Mouse (Mus musculus): ENCODE measurements around the gene Hdlbp. TPM values are rescaled to one million over a fixed set of nuclear protein-coding genes. Genes with fewer than 3 reads are reported as not detected.

The Hdlbp gene
- total RNA-seq, 2 experiments from 2014 or later, result 255 to 263 TPM

DNA sequence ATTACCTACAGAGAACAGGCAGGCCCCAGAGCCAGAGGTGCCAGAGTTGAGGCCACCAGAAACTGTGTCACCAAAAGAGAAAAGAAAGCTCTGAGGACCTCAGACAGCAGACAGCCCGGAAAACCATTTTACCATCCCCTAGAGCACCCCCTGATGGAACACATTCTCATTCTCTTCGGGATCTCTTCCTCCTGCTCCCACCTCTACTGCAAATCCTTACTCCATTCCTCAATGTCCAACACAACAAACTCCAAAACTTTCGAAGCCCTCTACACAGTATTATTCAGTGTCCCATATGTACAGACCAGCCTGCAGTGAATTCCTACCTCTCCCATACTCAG lies 32.8 kb downstream of the Hdlbp start:
- DNase-seq (ENCODE audit: low spot score in 2 of 2), result no peak

- peak; percentile 81 to 86 for DNase-seq (ENCODE audit: low spot score in 2 of 2)
Measured at GRCm38 (mm10) chr1:93445111-93445821, 33.3 kb downstream of the Hdlbp start.

GRCm38 (mm10) chr1:93444405-93445110 lies 34.1 kb downstream of the Hdlbp start:
- DNase-seq (ENCODE audit: low spot score in 2 of 2), result peak; percentile 71 to 79

DNA sequence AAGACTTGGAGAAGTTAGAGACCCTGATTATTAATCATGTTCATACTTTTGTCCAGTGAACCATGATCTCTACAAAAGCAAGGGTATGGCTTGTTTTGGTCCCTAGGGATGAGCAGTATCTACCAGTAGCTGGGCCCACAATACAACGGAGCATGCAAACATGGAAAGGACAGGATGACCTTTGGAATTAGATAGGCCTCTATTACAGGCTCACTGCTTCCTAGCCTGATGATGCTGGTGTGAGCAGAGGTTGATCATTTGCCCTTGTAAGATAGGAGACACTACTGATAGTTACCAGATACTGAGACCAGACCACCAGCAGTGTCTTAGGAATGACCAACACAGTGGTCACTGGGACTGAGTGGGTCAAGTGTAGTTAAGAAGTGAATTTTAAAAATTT lies 39.3 kb downstream of the Hdlbp start:
- no peak for DNase-seq (ENCODE audit: low spot score in 2 of 2)

- no peak for DNase-seq (ENCODE audit: low spot score in 2 of 2)
Measured at GRCm38 (mm10) chr1:93432087-93432486, 46.5 kb downstream of the Hdlbp start.

GRCm38 (mm10) chr1:93403403-93403802 lies 75.2 kb downstream of the Hdlbp start:
- DNase-seq (ENCODE audit: low spot score in 2 of 2), result no peak

DNA sequence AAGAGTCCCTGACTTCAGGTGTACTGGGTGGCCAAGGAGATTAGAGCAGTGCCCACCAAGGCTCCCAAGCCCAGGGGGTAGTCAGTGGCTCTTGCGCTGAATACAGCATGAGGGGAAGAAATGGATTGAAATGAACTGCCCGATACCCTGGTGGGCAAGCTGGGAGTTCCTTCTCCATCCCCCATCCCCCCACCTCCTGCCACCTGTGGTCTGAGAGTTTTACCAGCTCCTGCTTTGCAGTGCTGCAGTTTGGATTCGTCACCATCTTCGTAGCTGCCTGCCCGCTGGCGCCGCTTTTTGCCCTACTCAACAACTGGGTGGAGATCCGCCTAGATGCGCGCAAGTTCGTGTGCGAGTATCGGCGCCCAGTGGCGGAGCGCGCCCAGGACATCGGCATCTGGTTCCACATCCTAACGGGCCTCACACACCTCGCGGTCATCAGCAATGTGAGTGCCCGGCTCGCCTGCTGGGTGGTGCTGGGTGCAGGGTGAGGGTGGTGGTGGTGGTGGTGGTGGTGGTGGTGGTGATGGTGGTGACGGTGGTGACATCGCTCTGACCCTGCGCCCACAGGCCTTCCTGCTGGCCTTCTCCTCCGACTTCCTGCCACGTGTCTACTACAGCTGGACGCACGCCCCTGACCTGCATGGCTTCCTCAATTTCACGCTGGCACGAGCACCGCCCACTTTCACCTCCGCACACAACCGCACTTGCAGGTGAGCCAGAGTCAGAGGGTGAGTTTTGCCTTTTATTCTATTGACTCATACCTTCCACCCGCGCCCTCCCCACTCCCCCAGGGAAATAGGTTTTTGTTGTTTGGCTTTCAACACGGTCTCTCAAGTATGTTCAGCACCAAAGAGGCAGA lies 77.2 kb downstream of the Hdlbp start:
- no peak for DNase-seq (ENCODE audit: low spot score in 2 of 2)

GRCm38 (mm10) chr1:93388906-93389305 lies 89.7 kb downstream of the Hdlbp start:
- DNase-seq (ENCODE audit: low spot score in 2 of 2), result no peak

DNA sequence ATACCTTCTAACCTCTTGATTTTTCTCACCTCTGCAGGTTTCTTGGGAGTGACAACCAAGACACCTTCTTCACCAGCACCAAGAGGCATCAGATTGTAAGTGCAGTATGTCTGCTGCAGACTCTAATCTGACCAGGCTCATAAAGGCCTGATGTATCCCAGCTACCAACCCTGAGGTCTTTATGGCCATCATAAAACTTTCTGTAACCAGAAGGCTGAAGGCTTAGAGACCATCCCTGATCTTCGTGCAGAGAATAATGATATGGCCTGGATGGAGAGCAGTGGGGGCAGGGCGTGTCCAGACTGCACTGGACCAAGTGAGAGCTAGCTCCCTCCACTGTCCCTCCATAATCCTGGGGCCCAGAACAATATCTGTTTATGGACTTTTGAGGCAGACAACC lies 91.4 kb downstream of the Hdlbp start:
- no peak for DNase-seq (ENCODE audit: low spot score in 2 of 2)

DNA sequence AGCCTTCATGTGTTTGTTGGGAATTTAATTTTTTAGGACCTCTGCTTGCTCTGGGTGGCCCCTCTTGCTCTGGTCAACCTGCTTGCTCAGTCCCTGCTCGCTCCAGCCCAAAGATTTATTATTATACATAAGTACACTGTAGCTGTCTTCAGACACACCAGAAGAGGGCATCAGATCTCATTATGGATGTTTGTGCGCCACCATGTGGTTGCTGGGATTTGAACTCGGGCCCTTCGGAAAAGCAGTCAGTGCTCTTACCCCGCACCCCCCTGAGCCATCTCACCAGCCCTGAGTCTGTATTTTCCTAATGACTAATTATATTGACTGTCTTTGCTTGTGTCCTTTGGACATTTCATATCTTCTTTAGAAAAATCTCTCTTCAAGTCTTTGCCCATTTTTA lies 99.5 kb downstream of the Hdlbp start:
- DNase-seq (ENCODE audit: low spot score in 2 of 2), result no peak

DNA sequence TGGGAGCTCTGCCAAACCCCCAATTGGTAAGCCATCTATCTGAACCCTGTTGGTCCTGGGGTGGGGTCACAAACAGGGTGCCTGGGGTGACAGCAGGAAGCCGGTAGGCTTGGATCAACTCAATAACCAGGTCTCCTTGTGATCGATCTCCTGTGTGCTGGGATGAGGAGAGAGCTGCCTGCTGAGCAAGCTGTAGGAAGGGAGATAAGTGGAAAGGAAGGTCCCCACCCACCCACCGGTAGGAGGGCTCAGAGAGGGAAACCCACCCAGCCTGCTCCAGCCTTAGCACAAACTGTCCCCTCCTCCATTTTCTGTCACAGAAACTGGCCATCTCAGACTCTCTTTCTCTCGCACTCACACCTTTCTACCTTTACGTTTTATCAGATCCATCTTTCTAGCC lies 101.3 kb downstream of the Hdlbp start:
- no peak for DNase-seq (ENCODE audit: low spot score in 2 of 2)

GRCm38 (mm10) chr1:93373665-93374064 lies 105.0 kb downstream of the Hdlbp start, which contains the start of gene Ano7:
Gene Ano7 (plus strand): TSS chr1:93373930.
- no peak for DNase-seq (ENCODE audit: low spot score in 2 of 2)

GRCm38 (mm10) chr1:93365641-93366040 lies 113.0 kb downstream of the Hdlbp start:
- no peak for DNase-seq (ENCODE audit: low spot score in 2 of 2)

DNA sequence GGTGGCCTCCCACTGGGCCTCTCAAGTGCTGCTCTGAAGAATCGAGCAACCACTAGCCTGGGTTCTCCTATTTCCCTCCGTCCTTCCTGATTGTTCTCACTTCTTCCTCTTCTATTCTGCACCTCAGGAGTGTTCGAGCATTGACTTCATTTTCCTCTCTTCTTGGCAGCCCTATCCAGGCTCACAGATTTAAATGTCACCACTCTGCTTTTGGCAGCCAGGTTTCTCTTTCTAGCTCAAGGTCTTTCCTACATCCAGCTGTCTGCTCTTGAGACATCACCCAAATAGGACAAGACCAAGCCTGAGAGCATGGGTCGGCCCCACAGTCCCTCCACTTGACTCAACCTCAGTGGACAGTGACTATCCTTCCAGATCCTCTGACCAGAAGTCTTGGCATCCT lies 116.0 kb downstream of the Hdlbp start:
- no peak for DNase-seq (ENCODE audit: low spot score in 2 of 2)

Other genes with a start within 250 kb of the Hdlbp start
- 1 to 10 TPM; 6.3 to 9.1 TPM for gene Sned1, start 243.0 kb downstream of the Hdlbp start, total RNA-seq (2021)
- 10 to 100 TPM; 16.8 to 17.4 TPM for gene Mterf4, start 172.9 kb downstream of the Hdlbp start, total RNA-seq (2021)
- 10 to 100 TPM; 27.2 to 27.3 TPM for gene Ppp1r7, start 136.0 kb downstream of the Hdlbp start, total RNA-seq (2021)
- 1 to 10 TPM; 6.0 to 6.4 TPM for gene Pask, start 135.3 kb downstream of the Hdlbp start, total RNA-seq (2021)
- gene Ano7, start 104.9 kb downstream of the Hdlbp start, total RNA-seq (2021), result not detected
- gene Farp2, start 33.3 kb upstream of the Hdlbp start, total RNA-seq (2021), result 10 to 100 TPM; 16.0 to 19.2 TPM
- 100 to 1,000 TPM; 128 to 141 TPM for gene Stk25, start 179.8 kb upstream of the Hdlbp start, total RNA-seq (2021)
- gene Bok, start 206.8 kb upstream of the Hdlbp start, total RNA-seq (2021), result 10 to 100 TPM in 1 of 2 experiments, 1 to 10 TPM in 1; 9.4 to 11.4 TPM